14 mouse cellular contexts compared by ENCODE assay signal in the genomic region with DNA sequence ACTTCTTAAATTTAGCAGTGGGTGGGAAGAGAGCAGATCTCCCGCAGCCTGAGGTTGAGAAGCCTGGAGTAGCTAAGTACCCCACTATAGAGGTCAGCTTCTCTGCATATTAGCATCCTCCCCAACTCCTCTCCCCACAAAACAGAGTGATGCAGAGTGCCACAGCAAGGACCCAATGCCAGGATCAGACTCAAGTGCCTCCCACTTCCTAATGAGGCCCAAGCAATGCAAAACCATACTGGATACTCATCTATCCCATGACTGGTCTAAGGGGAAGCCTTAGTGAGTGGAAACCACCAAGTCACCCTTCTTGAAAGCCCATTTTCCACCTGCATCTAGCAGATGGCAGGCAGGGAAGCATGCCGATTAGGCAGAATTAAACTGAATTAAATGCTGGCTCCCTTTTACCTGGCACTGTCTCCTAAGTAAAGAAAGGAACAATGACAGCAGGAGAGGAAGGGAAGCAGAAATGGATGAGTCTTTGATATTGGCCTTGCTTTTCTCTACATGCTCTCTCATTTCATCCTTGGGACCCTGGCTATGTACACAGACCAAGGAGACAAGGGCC.
DNase-seq lines count a peak whose midpoint lies in the region; ATAC-seq lines count a peak whose summit lies in the region.
"Had no signal": no experiment of that assay in that cellular context is flagged by ENCODE, and none has a peak within 500 bp of the region (broad histone marks: within the 10 kb centered on the region; RNA-seq: fewer than 3 reads in every experiment).

No protein-coding gene starts in this region.

- peak; percentile 61 for DNase-seq in heart, adult 11 months
- no peak for DNase-seq in heart, adult 18-20 months
- peak; percentile 42 for DNase-seq in cerebellum, adult 11-12 months
- peak; percentile 69 for DNase-seq in cerebellum, adult 9-10 months
- DNase-seq in cerebellum, postnatal 25 days: peak; percentile 15 to 24
- no peak for DNase-seq in frontal cortex, postnatal 25 days (ENCODE audit: low spot score in 2 of 2)
- DNase-seq in left cerebral cortex, adult 11 months (ENCODE audit: low spot score): no peak
- DNase-seq: adrenal gland, adult 2 months; adrenal gland, postnatal 25 days; kidney, adult 11 months; kidney, postnatal 10 days had no signal

- ATAC-seq in CD4-positive, CD25-positive, alpha-beta regulatory T cell, adult 4 months: no peak
- ATAC-seq: forebrain, embryonic 13.5 days; hindbrain, embryonic 16.5 days had no signal

Comparison
In these comparisons a context has a peak if more than half of its experiments do, and no peak if none do; other contexts are left out.
1. DNase-seq: peak in heart, adult 11 months (single experiment), cerebellum, adult 11-12 months (single experiment), cerebellum, adult 9-10 months (single experiment) and cerebellum, postnatal 25 days (2 of 2); none in heart, adult 18-20 months (0 of 2), frontal cortex, postnatal 25 days (0 of 2) and left cerebral cortex, adult 11 months (single experiment).